Comparison of ENCODE assay signal across 32 mouse cellular contexts in the genomic region with DNA sequence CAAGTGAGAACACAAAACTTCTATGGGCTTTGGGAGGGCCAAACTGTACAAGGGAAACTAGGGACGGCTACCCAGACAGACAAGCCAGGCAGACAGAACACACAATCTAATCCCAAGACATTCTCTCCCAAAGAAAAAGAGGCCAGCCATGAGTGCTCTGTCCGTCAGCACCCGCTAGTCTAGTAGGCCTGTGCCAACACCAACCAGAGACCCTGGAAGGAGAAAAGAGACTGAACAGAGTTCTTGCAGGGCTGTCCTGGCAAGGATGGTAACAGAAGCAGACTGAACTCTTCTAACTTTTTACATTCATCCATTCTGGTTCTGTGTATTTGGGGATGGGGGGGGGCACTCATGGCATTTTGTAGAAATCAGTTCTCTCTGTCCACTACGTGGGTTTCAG. TPM values are rescaled to one million over a fixed set of nuclear protein-coding genes. Genes with fewer than 3 reads are reported as not detected.
DNase-seq lines count a peak whose midpoint lies in the region; ATAC-seq and TF ChIP-seq lines count a peak whose summit lies in the region.
"Had no signal": no experiment of that assay in that cellular context is flagged by ENCODE, and none has a peak within 500 bp of the region (broad histone marks: within the 10 kb centered on the region; RNA-seq: fewer than 3 reads in every experiment).

No protein-coding gene starts in this region.

- TF ChIP-seq CTCF in liver, postnatal 0 days (IDR thresholded peaks at IDR 0.05; ENCODE audit: low read depth): no peak

- intact Hi-C loops in heart, postnatal 36 days (cut with DNase I): no loop called here

- no peak overlapping the region for H3K4me2 ChIP-seq in heart, embryonic 16.5 days (ENCODE audit: low read depth, low read length)
- no peak overlapping the region for H3K4me2 ChIP-seq in liver, postnatal 0 days (ENCODE audit: low read depth, low read length)
- no peak overlapping the region for H3K4me2 ChIP-seq in liver, embryonic 11.5 days
- H3K4me2 ChIP-seq: embryonic facial prominence, embryonic 15.5 days; forebrain, embryonic 12.5 days; hindbrain, embryonic 15.5 days; lung, embryonic 15.5 days; midbrain, embryonic 12.5 days; neural tube, embryonic 12.5 days had no signal

- H3K27me3 ChIP-seq in heart, embryonic 16.5 days (ENCODE audit: control insufficient read depth, insufficient read depth, low read length): no peaks in the 10 kb centered on the region
- H3K27me3 ChIP-seq in liver, postnatal 0 days (ENCODE audit: insufficient read depth, low read length): no peaks in the 10 kb centered on the region
- H3K27me3 ChIP-seq in liver, embryonic 11.5 days (replicated peaks; ENCODE audit: control insufficient read depth, insufficient read depth, low read length): no peaks in the 10 kb centered on the region
- H3K27me3 ChIP-seq: embryonic facial prominence, embryonic 15.5 days; forebrain, embryonic 12.5 days; hindbrain, embryonic 15.5 days; lung, embryonic 15.5 days; megakaryocyte, embryonic 14.5 days; midbrain, embryonic 12.5 days; neural tube, embryonic 12.5 days had no signal

- H3K4me3 ChIP-seq in heart, embryonic 16.5 days (ENCODE audit: low read length): no peak overlapping the region
- H3K4me3 ChIP-seq in liver, postnatal 0 days (ENCODE audit: low read depth, low read length): no peak overlapping the region
- no peak overlapping the region for H3K4me3 ChIP-seq in liver, embryonic 11.5 days (ENCODE audit: low read depth, low read length)
- H3K4me3 ChIP-seq: embryonic facial prominence, embryonic 10.5 days; embryonic facial prominence, embryonic 15.5 days; forebrain, embryonic 12.5 days; hindbrain, embryonic 10.5 days; hindbrain, embryonic 15.5 days; lung, embryonic 15.5 days; megakaryocyte, embryonic 14.5 days; midbrain, embryonic 12.5 days; myocyte; neural tube, embryonic 12.5 days had no signal

- peak overlapping the region; percentile 41; the same call in 1 of the 2 replicates for H3K27ac ChIP-seq in heart, embryonic 16.5 days (ENCODE audit: low read length)
- H3K27ac ChIP-seq in liver, postnatal 0 days (ENCODE audit: low read depth): 0 out of 2 replicates have a peak overlapping the region, but pooled peaks have one; percentile 0
- H3K27ac ChIP-seq in liver, embryonic 11.5 days (ENCODE audit: low read depth, low read length): no peak overlapping the region
- H3K27ac ChIP-seq: embryonic facial prominence, embryonic 10.5 days; embryonic facial prominence, embryonic 15.5 days; forebrain, embryonic 12.5 days; hindbrain, embryonic 10.5 days; hindbrain, embryonic 15.5 days; kidney, postnatal 0 days; midbrain, embryonic 12.5 days; neural tube, embryonic 12.5 days had no signal

- 35% methylated on average over 4 of the region's 4 CpGs for WGBS in heart, embryonic 16.5 days
- WGBS in liver, postnatal 0 days (ENCODE audit: insufficient replicate concordance): 59% methylated on average over 4 of the region's 4 CpGs
- 67% methylated on average over 4 of the region's 4 CpGs for WGBS in liver, embryonic 11.5 days

- H3K4me1 ChIP-seq in heart, embryonic 16.5 days (ENCODE audit: control insufficient read depth, insufficient read depth, low read length): peaks cover 84% of the 10 kb centered on the region
- H3K4me1 ChIP-seq in liver, postnatal 0 days (ENCODE audit: insufficient read depth): peaks cover 74% of the 10 kb centered on the region
- peaks cover 32% of the 10 kb centered on the region for H3K4me1 ChIP-seq in liver, embryonic 11.5 days (replicated peaks; ENCODE audit: control insufficient read depth, insufficient read depth, low read length)

- no peak for DNase-seq in heart, postnatal 36 days
- DNase-seq in liver, postnatal 0 days: no peak
- no peak for DNase-seq in liver, embryonic 11.5 days (ENCODE audit: low spot score)
- peak; percentile 42 for DNase-seq in lung, postnatal 36 days
- no peak for DNase-seq in lung, adult 18-20 months
- DNase-seq in retina, postnatal 1 day: no peak
- DNase-seq: adrenal gland, adult 8-10 months; cerebellum, adult 8-10 months; cerebellum, postnatal 25 days; forebrain, postnatal 0 days; gastrocnemius, postnatal 10 days; kidney, adult 8-10 months; liver; right cerebral cortex, postnatal 4 days; thymus, adult 2 months; thymus, postnatal 36 days had no signal

- H3K9me3 ChIP-seq in heart, embryonic 16.5 days (replicated peaks; ENCODE audit: control insufficient read depth, low read length): no peaks in the 10 kb centered on the region
- no peaks in the 10 kb centered on the region for H3K9me3 ChIP-seq in liver, postnatal 0 days (ENCODE audit: low read length)
- H3K9me3 ChIP-seq in liver, embryonic 11.5 days (ENCODE audit: control insufficient read depth, low read length): no peaks in the 10 kb centered on the region
- H3K9me3 ChIP-seq: embryonic facial prominence, embryonic 10.5 days; embryonic facial prominence, embryonic 15.5 days; forebrain, embryonic 12.5 days; hindbrain, embryonic 10.5 days; hindbrain, embryonic 15.5 days; lung, embryonic 15.5 days; megakaryocyte, embryonic 14.5 days; midbrain, embryonic 12.5 days; neural tube, embryonic 12.5 days had no signal

- no peak for ATAC-seq in heart, embryonic 16.5 days (replicated peaks; ENCODE audit: extremely low read depth, insufficient read depth, low FRiP score)
- no peak for ATAC-seq in liver, postnatal 0 days
- ATAC-seq in liver, embryonic 11.5 days (replicated peaks; ENCODE audit: low FRiP score): no peak
- ATAC-seq: CD4-positive, CD25-positive, alpha-beta regulatory T cell, adult 4 months; forebrain, postnatal 0 days; inflammation-experienced regulatory T-cells, adult 6 months had no signal

- no peak overlapping the region for H3K9ac ChIP-seq in heart, embryonic 16.5 days (ENCODE audit: low read length)
- H3K9ac ChIP-seq in liver, postnatal 0 days (replicated peaks): no peak overlapping the region
- H3K9ac ChIP-seq in liver, embryonic 11.5 days (ENCODE audit: low read depth, low read length): no peak overlapping the region
- H3K9ac ChIP-seq: embryonic facial prominence, embryonic 15.5 days; forebrain, embryonic 12.5 days; forebrain, postnatal 0 days; hindbrain, embryonic 15.5 days; lung, embryonic 15.5 days; midbrain, embryonic 12.5 days; neural tube, embryonic 12.5 days had no signal

- H3K36me3 ChIP-seq in heart, embryonic 16.5 days (ENCODE audit: control insufficient read depth, insufficient read depth): no peaks in the 10 kb centered on the region
- H3K36me3 ChIP-seq in liver, postnatal 0 days (replicated peaks; ENCODE audit: insufficient read depth, low read length): no peaks in the 10 kb centered on the region
- H3K36me3 ChIP-seq in liver, embryonic 11.5 days (ENCODE audit: control insufficient read depth, insufficient read depth, low read length): no peaks in the 10 kb centered on the region
- H3K36me3 ChIP-seq: embryonic facial prominence, embryonic 10.5 days; embryonic facial prominence, embryonic 15.5 days; forebrain, embryonic 12.5 days; hindbrain, embryonic 10.5 days; hindbrain, embryonic 15.5 days; lung, embryonic 15.5 days; midbrain, embryonic 12.5 days; neural tube, embryonic 12.5 days had no signal

- TF ChIP-seq EP300 in liver, postnatal 0 days (IDR thresholded peaks at IDR 0.05; ENCODE audit: low read depth): no peak

RNA-seq across cellular contexts. Expression of gene Abhd17c, which starts 12.1 kb away (rescaled TPM):
- polyA plus RNA-seq in heart, embryonic 16.5 days (2015; fragmentation: Nextera tagmentation; extraction: Ambion mirVana): 14.5 and 34.1 TPM in 2 replicates
- total RNA-seq in heart, postnatal 36 days (2021): 10 to 100 TPM; 27.9 to 28.0 TPM
- polyA plus RNA-seq in liver, postnatal 0 days (2015; fragmentation: Nextera tagmentation; extraction: Ambion mirVana): 36.4 and 37.9 TPM in 2 replicates
- polyA plus RNA-seq in liver, embryonic 11.5 days (2014; fragmentation: Nextera tagmentation; extraction: Ambion mirVana): 41.3 and 45.7 TPM in 2 replicates

RNA-seq across cellular contexts. Expression of gene Cemip, which starts 53.3 kb away (rescaled TPM):
- 0.32 and 0.64 TPM in 2 replicates for polyA plus RNA-seq in heart, embryonic 16.5 days (2015; fragmentation: Nextera tagmentation; extraction: Ambion mirVana)
- under 1 TPM in 1 of 2 experiments, not detected in 1; 0.14 TPM for total RNA-seq in heart, postnatal 36 days (2021)
- polyA plus RNA-seq in liver, postnatal 0 days (2015; fragmentation: Nextera tagmentation; extraction: Ambion mirVana): not detected in 2 replicates
- polyA plus RNA-seq in liver, embryonic 11.5 days (2014; fragmentation: Nextera tagmentation; extraction: Ambion mirVana): 0.14 and 0.15 TPM in 2 replicates
- total RNA-seq: granulocyte monocyte progenitor cell, adult 5-6 weeks had no signal
- polyA plus RNA-seq: limb, embryonic 11.5 days had no signal
